In the genomic region with DNA sequence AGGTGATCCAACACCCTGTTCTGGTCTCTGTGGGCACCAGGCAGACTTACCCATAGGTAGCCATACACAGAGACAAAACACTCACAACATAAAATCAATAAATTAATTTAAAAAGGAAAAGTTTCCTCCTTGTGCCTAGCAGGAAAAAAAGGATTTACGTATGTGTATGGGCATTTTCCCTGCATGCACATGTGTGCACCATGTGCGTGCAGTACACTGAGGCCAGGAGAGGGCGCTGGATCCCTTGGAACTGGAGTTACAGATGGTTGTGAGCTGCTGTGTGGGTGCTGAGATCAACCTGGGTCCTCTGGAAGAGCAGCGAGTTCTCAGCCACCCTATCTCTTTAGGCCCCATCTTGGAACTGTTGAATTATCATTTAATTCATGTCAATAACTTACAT, we compare ENCODE assay signal across 16 mouse cellular contexts. TPM values are rescaled to one million over a fixed set of nuclear protein-coding genes. Genes with fewer than 3 reads are reported as not detected.
DNase-seq lines count a peak whose midpoint lies in the region; ATAC-seq and TF ChIP-seq lines count a peak whose summit lies in the region.
"Had no signal": no experiment of that assay in that cellular context is flagged by ENCODE, and none has a peak within 500 bp of the region (broad histone marks: within the 10 kb centered on the region; RNA-seq: fewer than 3 reads in every experiment).

No protein-coding gene starts in this region.

- H3K4me3 ChIP-seq in heart, adult 2 months, result no peak overlapping the region
- H3K4me3 ChIP-seq in heart, embryonic 10.5 days, result no peak overlapping the region
- no peak overlapping the region for H3K4me3 ChIP-seq in lung, embryonic 14.5 days (ENCODE audit: low read depth, low read length)
- no peak overlapping the region for H3K4me3 ChIP-seq in MEL (ENCODE audit: control insufficient read depth in 1 of 2, insufficient read depth in 1 of 2, low read depth in 2 of 2, low read length in 2 of 2)
- no peak overlapping the region for H3K4me3 ChIP-seq in liver, embryonic 14.5 days (ENCODE audit: insufficient read depth in 1 of 2, low read depth in 2 of 2, low read length in 2 of 2)
- H3K4me3 ChIP-seq: forebrain, embryonic 13.5 days; heart, embryonic 15.5 days; hindbrain, embryonic 12.5 days; liver, embryonic 15.5 days had no signal

- no peak for ATAC-seq in lung, embryonic 14.5 days (ENCODE audit: insufficient read depth)
- no peak for ATAC-seq in liver, embryonic 14.5 days (ENCODE audit: insufficient read depth)
- ATAC-seq: forebrain, embryonic 13.5 days had no signal

- no peaks in the 10 kb centered on the region for H3K27me3 ChIP-seq in heart, adult 2 months (ENCODE audit: control insufficient read depth, insufficient read depth, low read length)
- H3K27me3 ChIP-seq in heart, embryonic 10.5 days (ENCODE audit: insufficient read depth, poor library complexity, severe bottlenecking), result no peaks in the 10 kb centered on the region
- no peaks in the 10 kb centered on the region for H3K27me3 ChIP-seq in lung, embryonic 14.5 days (ENCODE audit: insufficient read depth, low read length)
- H3K27me3 ChIP-seq in MEL (ENCODE audit: control insufficient read depth in 1 of 2, insufficient read depth in 2 of 2, low read length in 2 of 2), result no peaks in the 10 kb centered on the region
- H3K27me3 ChIP-seq in liver, embryonic 14.5 days (ENCODE audit: control insufficient read depth, insufficient read depth, low read length), result no peaks in the 10 kb centered on the region
- H3K27me3 ChIP-seq: forebrain, embryonic 13.5 days; heart, embryonic 15.5 days; hindbrain, embryonic 12.5 days; liver, embryonic 15.5 days had no signal

- H3K4me1 ChIP-seq in heart, adult 2 months (ENCODE audit: control insufficient read depth, insufficient read depth, low read length), result no peaks in the 10 kb centered on the region
- H3K4me1 ChIP-seq in heart, embryonic 10.5 days, result peaks cover 9% of the 10 kb centered on the region
- H3K4me1 ChIP-seq in lung, embryonic 14.5 days (ENCODE audit: insufficient read depth), result no peaks in the 10 kb centered on the region
- H3K4me1 ChIP-seq in MEL (ENCODE audit: control insufficient read depth in 1 of 2, insufficient read depth in 2 of 2, low read length in 2 of 2), result no peaks in the 10 kb centered on the region
- H3K4me1 ChIP-seq in liver, embryonic 14.5 days (replicated peaks; ENCODE audit: control insufficient read depth in 2 of 2, insufficient read depth in 2 of 2, low read length in 1 of 2), result no peaks in the 10 kb centered on the region
- H3K4me1 ChIP-seq: forebrain, embryonic 13.5 days; heart, embryonic 15.5 days; hindbrain, embryonic 12.5 days; liver, embryonic 15.5 days had no signal

- TF ChIP-seq CTCF in heart, adult 2 months (IDR thresholded peaks at IDR 0.05), result peak; percentile 39
- 0 out of 2 replicates have a peak, but pooled peaks have one; percentile 18 for TF ChIP-seq CTCF in lung, embryonic 14.5 days (IDR thresholded peaks at IDR 0.05; ENCODE audit: low read depth)
- peak; percentile 28 to 53 (median 42); a peak in 5 of 6 replicates for TF ChIP-seq CTCF in MEL (IDR thresholded peaks at IDR 0.05 in 2 of 3, conservative IDR thresholded peaks at IDR 0.05 in 1 of 3; ENCODE audit: control insufficient read depth in 1 of 3, insufficient read depth in 1 of 3, low read depth in 2 of 3, low read length in 3 of 3, poor library complexity in 1 of 3, severe bottlenecking in 1 of 3)
- TF ChIP-seq CTCF in liver, embryonic 14.5 days (IDR thresholded peaks at IDR 0.05; ENCODE audit: low read depth), result peak; percentile 57

- no peak for TF ChIP-seq EP300 in heart, adult 2 months (IDR thresholded peaks at IDR 0.05; ENCODE audit: insufficient read depth, low read depth, low read length)
- no peak for TF ChIP-seq EP300 in MEL (IDR thresholded peaks at IDR 0.05; ENCODE audit: low read depth in 1 of 2, low read length in 2 of 2)
- TF ChIP-seq EP300 in liver, embryonic 14.5 days (IDR thresholded peaks at IDR 0.05; ENCODE audit: low read depth), result no peak

- no peak overlapping the region for H3K9ac ChIP-seq in heart, adult 2 months (ENCODE audit: low read depth, low read length)
- no peak overlapping the region for H3K9ac ChIP-seq in lung, embryonic 14.5 days
- H3K9ac ChIP-seq in MEL (ENCODE audit: control insufficient read depth, low read depth, low read length, poor library complexity, severe bottlenecking), result no peak overlapping the region
- no peak overlapping the region for H3K9ac ChIP-seq in liver, embryonic 14.5 days (replicated peaks)
- H3K9ac ChIP-seq: forebrain, embryonic 13.5 days; heart, embryonic 15.5 days; hindbrain, embryonic 12.5 days; liver, embryonic 15.5 days had no signal

- H3K27ac ChIP-seq in heart, adult 2 months, result no peak overlapping the region
- H3K27ac ChIP-seq in heart, embryonic 10.5 days, result no peak overlapping the region
- H3K27ac ChIP-seq in lung, embryonic 14.5 days (ENCODE audit: low read depth), result no peak overlapping the region
- H3K27ac ChIP-seq in MEL (ENCODE audit: control insufficient read depth, low read depth, low read length), result no peak overlapping the region
- no peak overlapping the region for H3K27ac ChIP-seq in liver, embryonic 14.5 days
- H3K27ac ChIP-seq: forebrain, embryonic 13.5 days; heart, embryonic 15.5 days; hindbrain, embryonic 12.5 days; liver, embryonic 15.5 days had no signal

- DNase-seq in heart, adult 2 months, result no peak
- no peak for DNase-seq in heart, embryonic 10.5 days (ENCODE audit: low spot score)
- DNase-seq in lung, embryonic 14.5 days, result peak; percentile 23
- no peak for DNase-seq in lung, postnatal 25 days (ENCODE audit: low spot score)
- peak; percentile 32 for DNase-seq in MEL (ENCODE audit: low read depth, low spot score)
- DNase-seq in liver, embryonic 14.5 days (ENCODE audit: low read depth in 3 of 3, low spot score in 3 of 3), result no peak
- no peak for DNase-seq in embryo, embryonic 10.5 days (ENCODE audit: low spot score)
- no peak for DNase-seq in heart, adult 18-20 months
- DNase-seq: adrenal gland, postnatal 36 days; gastrocnemius, postnatal 10 days; kidney, adult 8-10 months; thymus, adult 18-20 months had no signal

- no peaks in the 10 kb centered on the region for H3K79me2 ChIP-seq in heart, adult 2 months (replicated peaks; ENCODE audit: control insufficient read depth, insufficient read depth, low read length)
- H3K79me2 ChIP-seq in MEL (ENCODE audit: control insufficient read depth, insufficient read depth, low read length, poor library complexity), result no peaks in the 10 kb centered on the region

- intact Hi-C loops in heart, adult 2 months (cut with DNase I), result no loop called here

- 94% methylated on average over 4 of the region's 4 CpGs for WGBS in heart, adult 2 months
- WGBS in heart, embryonic 10.5 days, result 85% methylated on average over 4 of the region's 4 CpGs
- 85% methylated on average over 4 of the region's 4 CpGs for WGBS in lung, embryonic 14.5 days
- WGBS in liver, embryonic 14.5 days (ENCODE audit: insufficient replicate concordance), result 78% methylated on average over 4 of the region's 4 CpGs

- no peak for TF ChIP-seq POLR2A in heart, adult 2 months (IDR thresholded peaks at IDR 0.05; ENCODE audit: insufficient read depth, low read depth, low read length)
- TF ChIP-seq POLR2A in MEL (IDR thresholded peaks at IDR 0.05; ENCODE audit: control insufficient read depth in 1 of 2, insufficient read depth in 1 of 2, low read depth in 1 of 2, low read length in 2 of 2, poor library complexity in 1 of 2), result no peak

- peak; percentile 8 for TF ChIP-seq RAD21 in MEL (IDR thresholded peaks at IDR 0.05; ENCODE audit: low read depth, low read length)

- H3K36me3 ChIP-seq in heart, adult 2 months (ENCODE audit: control insufficient read depth, insufficient read depth, low read length), result no peaks in the 10 kb centered on the region; the same call in 1 of the 2 replicates
- peaks cover 80% of the 10 kb centered on the region for H3K36me3 ChIP-seq in heart, embryonic 10.5 days
- peaks cover 81% of the 10 kb centered on the region for H3K36me3 ChIP-seq in lung, embryonic 14.5 days (ENCODE audit: insufficient read depth)
- H3K36me3 ChIP-seq in MEL (ENCODE audit: control insufficient read depth in 1 of 2, insufficient read depth in 2 of 2, low read length in 2 of 2), result peaks cover 0 to 4% of the 10 kb centered on the region in 2 experiments; a peak in 2 of 4 replicates
- peaks cover 28% of the 10 kb centered on the region for H3K36me3 ChIP-seq in liver, embryonic 14.5 days (replicated peaks; ENCODE audit: control insufficient read depth, insufficient read depth, low read depth)

- no peaks in the 10 kb centered on the region for H3K9me3 ChIP-seq in heart, embryonic 10.5 days
- H3K9me3 ChIP-seq in lung, embryonic 14.5 days (ENCODE audit: low read depth, low read length), result no peaks in the 10 kb centered on the region
- H3K9me3 ChIP-seq in MEL (replicated peaks; ENCODE audit: insufficient read depth, low read length), result no peaks in the 10 kb centered on the region
- no peaks in the 10 kb centered on the region for H3K9me3 ChIP-seq in liver, embryonic 14.5 days (ENCODE audit: control insufficient read depth, low read length)
- H3K9me3 ChIP-seq: forebrain, embryonic 13.5 days; heart, embryonic 15.5 days; hindbrain, embryonic 12.5 days; liver, embryonic 15.5 days had no signal

- H3K4me2 ChIP-seq in lung, embryonic 14.5 days, result no peak overlapping the region
- H3K4me2 ChIP-seq in liver, embryonic 14.5 days (ENCODE audit: low read depth), result no peak overlapping the region
- H3K4me2 ChIP-seq: forebrain, embryonic 13.5 days; heart, embryonic 15.5 days; hindbrain, embryonic 12.5 days; liver, embryonic 15.5 days had no signal

TF ChIP-seq in MEL, 35 proteins besides CTCF, POLR2A, EP300 and RAD21:
- TF ChIP-seq BHLHE40 (IDR thresholded peaks at IDR 0.05; ENCODE audit: borderline replicate concordance, low read depth, low read length) (0 out of 2 replicates have a peak, but pooled peaks have one; percentile 6), SMC3 (IDR thresholded peaks at IDR 0.05; ENCODE audit: low read depth, low read length) (peak; percentile 47; the same call in 1 of the 2 replicates), KAT2A (conservative IDR thresholded peaks at IDR 0.05; ENCODE audit: low read depth, low read length) (no peak)

RNA-seq across cellular contexts. Expression of gene Mcub, which starts 15.3 kb away (rescaled TPM):
- 1 to 10 TPM; 1.6 to 2.2 TPM for total RNA-seq in heart, adult 2 months (2021)
- polyA plus RNA-seq in heart, adult 2 months (2012; rRNA removed), result 2.1 and 3.6 TPM in 2 replicates
- 3.9 and 6.0 TPM in 2 replicates for polyA plus RNA-seq in heart, embryonic 10.5 days (2016; fragmentation: Nextera tagmentation; extraction: Ambion mirVana)
- polyA plus RNA-seq in lung, embryonic 14.5 days (2014; fragmentation: Nextera tagmentation; extraction: Ambion mirVana), result 2.3 and 2.9 TPM in 2 replicates
- not detected in 2 replicates for total RNA-seq in MEL (2012; rRNA removed)
- not detected for polyA plus RNA-seq in MEL (2012; ENCODE audit: insufficient read depth in 1 of 2, insufficient read length in 2 of 2, low read depth in 1 of 2, low replicate concordance in 2 of 2, missing spikeins in 1 of 2)
- 5.9 and 7.4 TPM in 2 replicates for polyA plus RNA-seq in liver, embryonic 14.5 days (2012; rRNA removed)
- polyA plus RNA-seq in liver, embryonic 14.5 days (2014; fragmentation: Nextera tagmentation; extraction: Ambion mirVana), result 16.4 and 25.9 TPM in 2 replicates
- 1 to 10 TPM; 1.6 to 2.4 TPM for total RNA-seq in heart, adult 18-20 months (2021)

Comparison
In these comparisons a context has a peak if more than half of its experiments do, and no peak if none do; other contexts are left out.
1. DNase-seq: peak in lung, embryonic 14.5 days (single experiment) and MEL (single experiment); none in heart, adult 2 months (0 of 2), heart, embryonic 10.5 days (single experiment), lung, postnatal 25 days (single experiment), liver, embryonic 14.5 days (0 of 3), embryo, embryonic 10.5 days (single experiment) and heart, adult 18-20 months (0 of 2).
2. Peak in every context shown above with its lines, with median percentiles within 50 percentile points of each other: CTCF ChIP-seq.